Mouse (Mus musculus): ENCODE measurements around the gene Fbxw22. TPM values are rescaled to one million over a fixed set of nuclear protein-coding genes. Genes with fewer than 3 reads are reported as not detected.
"Not testable (repeated sequence)": the region's sequence is repeated elsewhere in the genome, so short reads cannot be mapped to it uniquely, and the experiment has no call there.

Gene Fbxw22
- not detected in 2 replicates for polyA plus RNA-seq (2015; fragmentation: Nextera tagmentation; extraction: Ambion mirVana)

DNA sequence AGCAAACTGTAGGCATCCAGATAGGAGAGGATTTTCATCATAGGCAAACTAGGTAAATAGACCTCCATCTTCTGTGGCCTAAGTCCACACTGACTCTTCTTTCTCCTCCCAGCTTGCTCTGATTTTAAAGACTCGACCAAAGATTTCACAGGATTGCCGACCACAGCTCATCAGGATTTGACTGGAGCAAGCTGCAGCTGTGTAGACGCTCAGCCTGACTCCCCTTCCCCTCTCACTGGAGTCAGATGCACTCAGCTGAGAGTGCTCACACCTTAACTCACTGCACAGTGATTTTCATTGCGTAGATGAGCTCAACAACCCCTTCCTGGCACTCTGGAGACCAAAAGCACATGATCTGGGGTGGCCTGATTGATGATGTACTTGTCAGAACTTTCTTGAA, at the start of gene Fbxw22:
Gene Fbxw22 (minus strand): TSS at position 101 of the 400 bp plus-strand sequence.
- H3K27ac ChIP-seq (replicated peaks); H3K4me3 ChIP-seq; ATAC-seq (ENCODE audit: extremely low read depth, insufficient number of reproducible peaks, low FRiP score, low TSS enrichment); H3K4me2 ChIP-seq; H3K9ac ChIP-seq; H3K27me3 ChIP-seq (replicated peaks); H3K4me1 ChIP-seq; H3K9me3 ChIP-seq; H3K36me3 ChIP-seq: not testable (repeated sequence)
- 58% methylated on average over 4 of the region's 4 CpGs for WGBS

- no peaks in the 10 kb centered on the region for H3K4me1 ChIP-seq
- no peak for ATAC-seq (ENCODE audit: extremely low read depth, insufficient number of reproducible peaks, low FRiP score, low TSS enrichment)
- no peaks in the 10 kb centered on the region for H3K27me3 ChIP-seq (replicated peaks)
- no peaks in the 10 kb centered on the region for H3K36me3 ChIP-seq
- H3K4me3 ChIP-seq: no peak within 1 kb of the TSS
- H3K27ac ChIP-seq (replicated peaks): no peak within 1 kb of the TSS
- H3K9me3 ChIP-seq: 0 out of 2 replicates have a peak, but pooled peaks cover 3% of the 10 kb centered on the region
- no peak within 1 kb of the TSS for H3K4me2 ChIP-seq
- no peak within 1 kb of the TSS for H3K9ac ChIP-seq
Measured at GRCm38 (mm10) chr9:109449040-109449439, 44.9 kb upstream of the Fbxw22 start, which contains the start of gene Fbxw16. Gene Fbxw16, minus strand, starts transcription at chr9:109449140.

- Histone ChIP-seq H3K9me3 (no peaks in the 10 kb centered on the region), H3K27me3 (replicated peaks) (no peaks in the 10 kb centered on the region), H3K4me2 (no peak overlapping the region), H3K4me3 (no peak overlapping the region), H3K4me1 (no peaks in the 10 kb centered on the region), H3K9ac (no peak overlapping the region), H3K36me3 (no peaks in the 10 kb centered on the region), H3K27ac (replicated peaks) (no peak overlapping the region)
- no peak for ATAC-seq (ENCODE audit: extremely low read depth, insufficient number of reproducible peaks, low FRiP score, low TSS enrichment)
- 78% methylated on average over 1 of the region's 1 CpGs for WGBS
Measured at GRCm38 (mm10) chr9:109432956-109433355, 28.9 kb upstream of the Fbxw22 start.

GRCm38 (mm10) chr9:109339559-109339958, 64.5 kb downstream of the Fbxw22 start, which contains the start of gene Fbxw28:
Gene Fbxw28, minus strand, starts transcription at chr9:109339659.
- H3K36me3 ChIP-seq; H3K9me3 ChIP-seq; H3K4me1 ChIP-seq; H3K27me3 ChIP-seq (replicated peaks); H3K4me3 ChIP-seq; H3K4me2 ChIP-seq; H3K9ac ChIP-seq; ATAC-seq (ENCODE audit: extremely low read depth, insufficient number of reproducible peaks, low FRiP score, low TSS enrichment); H3K27ac ChIP-seq (replicated peaks): not testable (repeated sequence)
- 100% methylated on average over 1 of the region's 1 CpGs for WGBS

Other genes starting within 250 kb of the Fbxw22 start
- not detected in 2 replicates for gene Fbxw21, start 242.3 kb downstream of the Fbxw22 start, polyA plus RNA-seq (2015; fragmentation: Nextera tagmentation; extraction: Ambion mirVana)
- not detected in 2 replicates for gene Fbxw13, start 208.3 kb downstream of the Fbxw22 start, polyA plus RNA-seq (2015; fragmentation: Nextera tagmentation; extraction: Ambion mirVana)
- gene Fbxw20, start 169.5 kb downstream of the Fbxw22 start, polyA plus RNA-seq (2015; fragmentation: Nextera tagmentation; extraction: Ambion mirVana): not detected in 2 replicates
- gene Fbxw14, start 116.6 kb downstream of the Fbxw22 start, polyA plus RNA-seq (2015; fragmentation: Nextera tagmentation; extraction: Ambion mirVana): not detected in 2 replicates
- not detected in 2 replicates for gene Fbxw28, start 64.6 kb downstream of the Fbxw22 start, polyA plus RNA-seq (2015; fragmentation: Nextera tagmentation; extraction: Ambion mirVana)
- gene Fbxw16, start 44.8 kb upstream of the Fbxw22 start, polyA plus RNA-seq (2015; fragmentation: Nextera tagmentation; extraction: Ambion mirVana): not detected in 2 replicates
- gene Fbxw19, start 91.6 kb upstream of the Fbxw22 start, polyA plus RNA-seq (2015; fragmentation: Nextera tagmentation; extraction: Ambion mirVana): not detected in 2 replicates
- not detected in 2 replicates for gene Fbxw15, start 164.0 kb upstream of the Fbxw22 start, polyA plus RNA-seq (2015; fragmentation: Nextera tagmentation; extraction: Ambion mirVana)
- not detected in 2 replicates for gene Fbxw24, start 221.8 kb upstream of the Fbxw22 start, polyA plus RNA-seq (2015; fragmentation: Nextera tagmentation; extraction: Ambion mirVana)